Mouse (Mus musculus) bone marrow, adult 2 months (tissue): ENCODE results near the gene Sik1.

Source experiments
- CTCF ChIP-seq: fragments of 200-500 bp; IDR thresholded peaks from 2 replicates; pipeline ENCODE4 v1.5.1; 2011; ENCODE audit warnings: low read length, control low read depth; ENCODE audit not compliant: control insufficient read depth, insufficient read depth
- POLR2A ChIP-seq: fragments of 200-500 bp; IDR thresholded peaks from 2 replicates; pipeline ENCODE4 v1.6.1; 2011; ENCODE audit warnings: low read depth, mild to moderate bottlenecking, control low read depth, low read length, borderline replicate concordance; ENCODE audit not compliant: control insufficient read depth

DNA sequence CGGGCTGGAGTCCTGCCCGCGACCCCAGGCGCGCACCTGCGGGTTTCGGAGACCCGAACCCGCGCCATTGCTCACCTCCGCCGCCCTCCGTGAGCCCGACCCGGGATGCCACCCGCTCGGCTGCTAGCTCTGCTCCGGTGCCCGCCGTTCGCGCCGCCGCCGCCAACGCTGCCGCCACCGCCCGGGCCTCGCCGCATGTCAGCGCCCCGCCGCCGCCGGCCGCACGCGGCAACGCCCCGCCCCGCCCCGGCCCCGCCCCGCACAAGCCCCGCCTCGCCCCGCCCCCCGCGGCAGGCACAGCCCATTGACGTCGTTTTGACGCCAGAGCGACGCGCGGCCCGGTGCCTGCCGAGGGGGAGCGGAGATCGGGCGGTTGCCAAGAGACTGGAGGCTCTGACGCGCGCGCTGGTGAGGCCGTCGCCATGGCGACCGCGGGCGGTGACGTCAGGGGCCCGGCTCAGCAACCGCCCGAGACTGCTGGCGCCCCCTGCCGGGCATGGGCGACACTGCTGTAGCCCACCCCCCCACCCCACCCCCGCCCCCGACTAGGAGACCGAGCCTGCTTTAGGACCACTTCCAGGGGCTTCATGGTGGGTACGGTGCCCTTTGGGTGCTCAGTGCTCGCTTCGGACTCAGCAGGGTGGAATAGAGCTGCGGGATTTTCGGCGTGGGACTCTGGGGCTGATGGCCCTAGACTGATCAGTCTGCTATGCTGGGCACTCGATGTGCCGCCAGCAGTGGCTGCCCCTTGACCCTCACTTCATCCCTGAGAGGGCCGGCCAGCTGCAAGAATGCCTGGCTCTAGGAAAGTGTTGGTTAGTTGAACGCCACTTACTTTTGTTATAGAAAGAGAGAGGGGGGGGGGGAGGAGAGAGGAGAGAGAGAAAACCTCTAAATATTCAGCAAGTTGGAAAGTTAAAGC is at the start of gene Sik1:
- TF ChIP-seq POLR2A (peak; percentile 49; the same call in 1 of the 2 replicates), CTCF (peak; percentile 53; the same call in 1 of the 2 replicates)
